Mouse (Mus musculus): ENCODE data around the gene Aftph.

GRCm38 (mm10) chr11:20659094-20659493 is 82.3 kb downstream of the Aftph start:
- TF ChIP-seq CTCF (IDR thresholded peaks at IDR 0.05) (no peak), EP300 (IDR thresholded peaks at IDR 0.05) (no peak)
